Mouse (Mus musculus): ENCODE measurements at regions not wholly inside any gene's neighbourhood (a gene's known extent, or its start where the extent isn't known, plus 50 kb on each side); places are given as distances from the start of the nearest gene placed in this dataset.

DNA sequence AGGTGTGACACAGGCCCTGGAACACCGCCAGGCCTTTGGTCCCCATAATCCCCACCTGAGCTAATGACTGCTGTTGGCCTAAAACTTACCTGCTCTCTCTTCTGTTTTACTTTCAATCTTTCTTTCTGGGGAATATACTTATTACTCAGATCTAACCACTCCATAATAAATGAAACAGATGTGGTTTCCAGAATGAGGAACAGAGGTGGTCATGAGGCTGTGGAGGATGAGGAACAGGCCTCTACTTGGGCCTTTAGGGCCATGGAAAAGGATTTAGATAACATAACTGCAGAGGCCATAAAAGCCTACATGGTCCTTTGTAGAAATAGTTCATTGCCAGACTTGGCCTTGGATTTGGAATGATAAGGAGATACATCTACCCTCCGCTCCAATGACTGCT, 74.1 kb downstream of the B3gnt5 start:
- TF ChIP-seq E2F4 (IDR thresholded peaks at IDR 0.05; ENCODE audit: insufficient replicate concordance, low read depth, low read length) (no peak), ZMIZ1 (IDR thresholded peaks at IDR 0.05; ENCODE audit: low read depth, low read length) (no peak), MXI1 (IDR thresholded peaks at IDR 0.05; ENCODE audit: low read depth, low read length) (no peak), NRF1 (IDR thresholded peaks at IDR 0.05; ENCODE audit: low read depth, low read length) (no peak), CTCF (conservative IDR thresholded peaks at IDR 0.05 in 1 of 2, IDR thresholded peaks at IDR 0.05 in 1 of 2; ENCODE audit: low read depth in 2 of 2, low read length in 2 of 2) (no peak), TCF12 (IDR thresholded peaks at IDR 0.05; ENCODE audit: low read depth, low read length) (no peak), UBTF (IDR thresholded peaks at IDR 0.05; ENCODE audit: low read depth, low read length) (no peak), ZNF384 (IDR thresholded peaks at IDR 0.05; ENCODE audit: low read depth, low read length) (no peak), ETS1 (conservative IDR thresholded peaks at IDR 0.05; ENCODE audit: low read depth, low read length) (no peak), ZC3H11A (IDR thresholded peaks at IDR 0.05; ENCODE audit: low read depth, low read length) (no peak), POLR2A (IDR thresholded peaks at IDR 0.05; ENCODE audit: low read depth, low read length) (no peak), EP300 (IDR thresholded peaks at IDR 0.05; ENCODE audit: low read length) (0 out of 2 replicates have a peak, but pooled peaks have one; percentile 9), POLR2AphosphoS2 (IDR thresholded peaks at IDR 0.05; ENCODE audit: low read depth, low read length) (no peak)
